Mouse (Mus musculus): ENCODE measurements at regions not wholly inside any gene's neighbourhood (a gene's known extent, or its start where the extent isn't known, plus 50 kb on each side); places are given as distances from the start of the nearest gene placed in this dataset.

DNA sequence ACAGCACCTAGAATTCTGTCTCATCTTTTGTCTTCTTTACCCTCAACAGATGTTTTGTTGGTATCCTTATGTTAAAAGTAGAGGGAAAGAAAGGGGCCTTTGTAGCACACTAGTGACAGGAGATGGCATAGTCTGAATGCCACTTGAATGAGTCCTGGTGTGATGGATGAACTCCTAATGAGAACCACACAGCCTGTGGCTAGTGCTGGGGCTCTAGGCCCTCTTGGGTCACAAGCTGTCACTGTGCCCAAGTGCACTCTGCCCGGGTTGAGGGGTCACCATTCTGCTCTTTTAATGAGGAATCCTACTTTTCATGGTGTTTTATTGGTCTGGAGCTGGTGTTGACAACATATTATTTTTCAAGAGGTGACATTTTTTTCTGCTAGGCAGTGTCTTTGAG is 355.0 kb upstream of the Nrp1 start:
- TF ChIP-seq POLR2A (IDR thresholded peaks at IDR 0.05; ENCODE audit: low read depth, low read length) (no peak), CTCF (IDR thresholded peaks at IDR 0.05; ENCODE audit: borderline replicate concordance, insufficient read depth, low read length) (no peak)
